Mouse (Mus musculus) G1E-ER4 (cell line): Measurements from ENCODE around the gene Pex14. TPM values are rescaled to one million over a fixed set of nuclear protein-coding genes. Genes with fewer than 3 reads are reported as not detected.

ENCODE experiments used
- GATA1 ChIP-seq: IDR thresholded peaks from one replicate; pipeline ENCODE4 v1.8.0; 2012; ENCODE audit warnings: low read length, inconsistent platforms
- polyA plus RNA-seq: library from polyadenylated mRNA; stranded (reverse); fragments of >175 nt; gene quantifications from 2 replicates; pipeline ENCODE4 v1.2.3, GENCODE M21; 2012

Gene Pex14
- polyA plus RNA-seq = 57.5 and 64.7 TPM in 2 replicates

- TF ChIP-seq GATA1 = no peak
Measured at GRCm38 (mm10) chr4:149099369-149100017, at the start of gene Pex14. Gene Pex14, minus strand, starts transcription at chr4:149099876.

DNA sequence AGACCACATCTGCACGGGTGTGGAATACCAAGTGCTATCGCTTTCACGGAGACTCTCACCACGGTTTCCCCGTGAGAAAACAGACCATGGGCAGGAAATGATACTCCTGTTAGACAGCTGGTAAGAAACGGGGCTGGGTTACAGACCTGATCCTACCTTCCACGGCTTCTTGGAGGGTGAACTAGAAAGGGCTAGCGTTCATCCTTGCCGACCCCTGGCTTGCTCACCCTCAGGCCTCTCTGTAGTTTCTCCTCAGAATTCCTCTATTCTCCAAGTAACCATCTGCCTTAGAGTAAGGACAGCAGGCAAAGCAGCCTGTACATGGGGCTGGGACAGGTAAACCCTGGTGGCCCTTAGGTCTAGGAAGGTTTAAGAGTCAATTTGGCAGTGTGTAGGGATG lies 49.5 kb upstream of the Pex14 start:
- no peak for TF ChIP-seq GATA1

GRCm38 (mm10) chr4:149148084-149148483 lies 48.4 kb upstream of the Pex14 start:
- TF ChIP-seq GATA1 = no peak

DNA sequence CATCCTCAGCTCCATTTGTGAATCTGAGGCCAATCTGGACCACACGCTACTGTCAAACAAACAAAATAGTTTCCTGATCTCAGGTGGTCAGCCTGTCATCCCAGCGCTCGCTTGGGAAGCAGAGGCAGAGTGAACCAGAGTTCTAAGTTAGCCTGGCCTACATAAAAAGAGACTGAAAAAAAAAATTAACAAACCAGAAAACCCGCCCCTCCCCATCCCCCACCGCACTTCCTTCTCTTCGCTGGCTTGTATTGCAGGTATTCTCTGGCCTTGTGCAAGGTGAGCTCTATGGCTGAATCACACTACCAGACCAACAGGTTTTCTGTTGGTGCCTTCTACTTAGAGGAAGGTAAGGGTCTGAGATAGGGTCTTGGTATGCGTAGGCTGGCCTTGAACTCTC lies 47.9 kb upstream of the Pex14 start:
- no peak for TF ChIP-seq GATA1

GRCm38 (mm10) chr4:149145151-149145550 lies 45.5 kb upstream of the Pex14 start:
- TF ChIP-seq GATA1 = no peak

GRCm38 (mm10) chr4:149144459-149144858 lies 44.8 kb upstream of the Pex14 start:
- TF ChIP-seq GATA1 = no peak

DNA sequence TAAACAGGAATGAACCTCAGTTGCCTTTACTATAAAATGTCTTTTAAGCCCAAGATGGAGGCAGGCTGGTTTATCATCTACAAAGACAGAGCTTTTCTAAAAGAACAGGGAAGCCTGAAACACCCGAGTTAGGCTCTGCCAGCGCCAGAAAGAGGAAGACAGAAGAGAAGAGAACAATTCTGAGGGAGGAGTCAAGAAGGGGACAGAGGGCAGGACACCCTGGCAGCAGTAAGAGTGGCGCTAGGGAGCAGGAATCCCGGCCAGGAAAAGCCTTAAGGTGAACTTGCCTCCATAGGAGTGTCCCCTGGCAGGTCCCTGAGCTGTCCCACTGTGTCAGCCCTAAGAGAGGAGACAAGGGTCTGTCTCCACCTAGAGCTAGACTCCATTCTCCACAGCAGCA lies 43.9 kb upstream of the Pex14 start:
- TF ChIP-seq GATA1 = no peak

DNA sequence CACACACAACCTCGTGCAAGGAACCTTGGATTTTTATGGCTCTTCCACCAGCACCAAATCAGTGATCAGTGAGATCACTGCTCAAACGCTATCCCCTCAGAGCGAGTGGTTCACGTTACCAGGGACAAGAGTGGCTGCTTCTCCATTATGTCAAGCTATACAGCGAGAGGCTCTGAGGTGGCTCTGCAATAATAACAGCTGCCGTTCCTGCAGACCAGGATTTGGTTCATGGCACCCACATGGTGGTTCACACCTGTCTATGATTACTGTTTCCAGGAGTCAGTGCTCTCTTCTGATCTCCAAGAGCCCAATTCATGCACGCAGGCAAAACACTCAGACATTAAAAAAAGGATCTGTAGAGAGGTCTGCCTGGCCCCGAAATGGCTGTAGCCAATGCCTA lies 38.8 kb upstream of the Pex14 start:
- TF ChIP-seq GATA1 = no peak

DNA sequence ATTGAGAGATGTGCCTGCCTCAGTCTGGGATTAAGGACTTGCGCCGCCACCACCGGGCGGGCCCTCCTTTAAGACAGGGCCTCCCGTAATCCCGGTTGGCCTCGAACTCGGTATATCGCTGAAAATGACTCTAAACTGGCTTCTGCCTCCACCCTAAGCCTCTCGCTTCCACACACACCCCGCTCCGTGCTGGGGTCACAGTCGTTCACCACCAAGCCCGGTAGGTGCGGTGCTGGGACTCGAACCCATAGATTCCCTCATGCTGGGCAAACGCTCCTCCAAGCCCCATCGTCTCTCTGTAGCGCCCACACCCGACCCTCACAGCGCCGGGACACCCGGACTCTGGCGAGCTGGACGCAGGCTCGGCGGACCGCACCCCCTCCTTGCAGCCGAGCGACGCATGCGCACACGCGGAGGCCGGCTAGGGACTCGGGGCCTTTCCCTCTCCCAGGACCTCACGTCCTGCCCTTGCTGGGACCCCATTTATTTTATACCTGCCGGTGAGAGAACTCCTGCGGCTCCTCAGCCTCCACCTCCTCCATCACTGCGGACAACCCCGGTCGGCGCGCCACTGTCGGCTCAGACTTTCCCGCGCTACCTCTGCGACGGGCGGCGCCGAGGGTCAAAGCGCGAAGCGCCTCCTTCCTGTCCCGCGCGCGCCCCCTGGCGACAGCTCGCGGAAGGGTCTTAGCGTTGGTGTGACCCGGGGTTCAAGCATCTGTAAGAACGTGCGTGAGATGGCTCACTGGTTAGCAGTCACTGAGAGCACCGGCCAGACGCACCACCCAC lies 37.5 kb upstream of the Pex14 start, which contains the start of gene Cenps:
Cenps (minus strand) TSS at position 648 of the 789 bp plus-strand sequence.
- TF ChIP-seq GATA1 = no peak

- no peak for TF ChIP-seq GATA1
Measured at GRCm38 (mm10) chr4:149136116-149136850, 36.6 kb upstream of the Pex14 start.

GRCm38 (mm10) chr4:149133395-149133794 lies 33.7 kb upstream of the Pex14 start:
- TF ChIP-seq GATA1 = no peak

DNA sequence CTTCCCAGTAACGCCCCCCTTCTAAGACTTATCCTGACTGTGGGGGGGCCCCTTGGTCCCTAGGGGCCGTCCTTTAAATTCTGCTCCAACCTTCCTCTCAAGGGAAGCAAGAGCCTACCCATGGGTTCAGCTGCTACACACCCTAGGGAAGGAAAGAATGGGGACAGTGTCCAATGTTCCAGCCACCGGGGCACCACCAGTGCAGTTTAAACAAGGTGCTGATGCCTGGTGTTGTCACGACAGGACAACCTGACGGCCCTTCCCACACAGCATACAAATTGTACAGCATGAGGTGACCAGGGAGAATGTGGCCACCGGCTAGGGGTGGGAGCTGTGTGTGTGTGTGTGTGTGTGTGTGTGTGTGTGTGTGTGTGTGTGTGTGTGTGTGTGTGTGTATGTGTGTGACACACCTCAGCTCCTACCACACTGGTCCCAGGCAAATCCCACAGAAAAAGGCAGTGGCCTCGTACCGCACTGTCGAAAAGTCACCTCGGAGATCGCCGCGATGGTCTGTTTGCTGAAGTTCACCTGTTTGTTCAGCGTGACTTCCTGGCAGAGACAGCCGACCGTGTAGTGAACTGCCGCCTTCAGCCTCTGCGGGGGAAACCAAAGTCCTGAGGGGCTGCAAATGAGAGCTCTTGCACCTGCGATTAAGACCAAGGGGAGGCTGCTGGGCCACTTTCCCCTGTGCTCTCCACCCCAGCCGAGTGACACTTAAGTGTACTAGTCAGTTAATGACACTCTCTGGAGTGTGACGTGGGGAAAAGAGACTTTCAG lies 32.3 kb upstream of the Pex14 start:
- no peak for TF ChIP-seq GATA1

DNA sequence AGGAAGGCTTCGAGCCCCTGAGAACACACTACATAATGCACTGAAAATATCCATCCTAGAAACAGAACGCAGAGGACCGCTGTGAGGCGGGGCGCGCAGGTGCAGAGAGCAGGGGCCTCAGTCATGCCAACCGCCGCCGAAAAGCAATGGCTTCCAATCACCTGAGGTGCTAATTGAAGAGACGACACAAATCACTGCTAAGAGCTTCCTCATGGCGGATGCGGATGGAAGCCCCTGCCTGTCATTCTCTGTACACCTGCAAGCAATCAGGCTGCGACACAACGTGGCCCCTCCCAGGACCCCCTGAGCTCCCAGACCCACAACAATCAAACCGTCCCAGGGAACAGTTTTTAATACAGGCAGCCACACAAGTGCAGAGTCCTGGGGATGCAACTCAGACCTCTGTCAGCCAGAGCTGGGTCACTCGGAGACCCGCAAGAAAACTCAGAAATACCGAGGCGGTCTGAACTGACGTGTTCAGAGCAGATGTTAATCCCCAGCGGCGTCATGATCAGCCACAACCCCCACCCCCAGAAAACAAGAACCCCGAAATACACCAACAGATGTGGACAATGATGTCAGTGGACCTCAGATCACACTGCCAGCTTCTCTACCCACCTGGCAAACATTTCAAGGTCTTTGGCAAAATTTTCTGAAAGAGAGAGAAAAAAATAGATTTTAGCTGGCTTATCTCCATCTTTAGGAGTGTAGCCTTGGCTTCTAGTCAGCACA lies 31.5 kb upstream of the Pex14 start:
- no peak for TF ChIP-seq GATA1

- no peak for TF ChIP-seq GATA1
Measured at GRCm38 (mm10) chr4:149128467-149128866, 28.8 kb upstream of the Pex14 start.

GRCm38 (mm10) chr4:149126663-149127062 lies 27.0 kb upstream of the Pex14 start, which contains the start of gene Cort:
Gene Cort, minus strand, starts transcription at chr4:149126763.
- TF ChIP-seq GATA1 = no peak
